Mouse (Mus musculus): ENCODE measurements around the gene Xrn1. TPM values are rescaled to one million over a fixed set of nuclear protein-coding genes. Genes with fewer than 3 reads are reported as not detected.

The Xrn1 gene
- polyA plus RNA-seq, 1 experiment from 2014 or later: 11.9 TPM

DNA sequence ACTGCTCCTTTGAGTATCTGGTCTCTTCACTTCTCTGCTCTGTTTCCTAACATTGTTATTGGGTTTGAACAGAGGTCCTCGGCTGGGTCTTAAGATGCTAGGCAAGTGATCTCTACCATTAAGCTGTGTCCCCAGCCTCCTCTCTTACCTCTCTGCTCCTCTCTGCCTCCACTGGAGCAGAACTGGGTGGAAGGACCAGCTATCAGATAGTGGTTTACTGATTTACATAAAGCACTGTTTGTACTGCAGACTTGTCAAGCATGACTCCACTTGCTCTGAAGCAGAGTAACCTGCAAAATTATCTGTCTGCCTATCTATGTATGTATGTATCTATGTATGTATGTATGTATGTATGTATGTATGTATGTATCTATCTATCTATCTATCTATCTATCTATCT is 138.7 kb downstream of the Xrn1 start:
- H3K27me3 ChIP-seq (replicated peaks; ENCODE audit: control insufficient read depth, insufficient read depth, low read length): no peaks in the 10 kb centered on the region
- ATAC-seq (replicated peaks; ENCODE audit: low FRiP score) (no peak), DNase-seq (ENCODE audit: low spot score) (no peak)
- H3K9ac ChIP-seq (ENCODE audit: low read depth, low read length): no peak overlapping the region
- H3K9me3 ChIP-seq (ENCODE audit: control insufficient read depth, low read length): peaks cover 14% of the 10 kb centered on the region; the same call in 1 of the 2 replicates
- H3K4me3 ChIP-seq (ENCODE audit: low read depth, low read length): no peak overlapping the region
- H3K36me3 ChIP-seq (ENCODE audit: control insufficient read depth, insufficient read depth, low read length): no peaks in the 10 kb centered on the region
- 88% methylated on average over 1 of the region's 1 CpGs for WGBS
- no peak overlapping the region for H3K4me2 ChIP-seq
- H3K27ac ChIP-seq (ENCODE audit: low read depth, low read length): no peak overlapping the region
- H3K4me1 ChIP-seq (replicated peaks; ENCODE audit: control insufficient read depth, insufficient read depth, low read length): no peaks in the 10 kb centered on the region

GRCm38 (mm10) chr9:96094341-96094740 is 139.8 kb downstream of the Xrn1 start:
- Histone ChIP-seq H3K9me3 (ENCODE audit: control insufficient read depth, low read length) (peaks cover 20% of the 10 kb centered on the region), H3K4me3 (ENCODE audit: low read depth, low read length) (no peak overlapping the region), H3K27ac (ENCODE audit: low read depth, low read length) (no peak overlapping the region), H3K4me1 (replicated peaks; ENCODE audit: control insufficient read depth, insufficient read depth, low read length) (no peaks in the 10 kb centered on the region), H3K4me2 (no peak overlapping the region), H3K27me3 (replicated peaks; ENCODE audit: control insufficient read depth, insufficient read depth, low read length) (no peaks in the 10 kb centered on the region), H3K9ac (ENCODE audit: low read depth, low read length) (no peak overlapping the region), H3K36me3 (ENCODE audit: control insufficient read depth, insufficient read depth, low read length) (no peaks in the 10 kb centered on the region)
- 59% methylated on average over 1 of the region's 1 CpGs for WGBS
- ATAC-seq (replicated peaks; ENCODE audit: low FRiP score) (no peak), DNase-seq (ENCODE audit: low spot score) (no peak)

- H3K9ac ChIP-seq (ENCODE audit: low read depth, low read length): no peak overlapping the region
- H3K4me1 ChIP-seq (replicated peaks; ENCODE audit: control insufficient read depth, insufficient read depth, low read length): no peaks in the 10 kb centered on the region
- H3K9me3 ChIP-seq (ENCODE audit: control insufficient read depth, low read length): peaks cover 28% of the 10 kb centered on the region
- H3K4me2 ChIP-seq: no peak overlapping the region
- 59% methylated on average over 1 of the region's 1 CpGs for WGBS
- H3K27ac ChIP-seq (ENCODE audit: low read depth, low read length): no peak overlapping the region
- DNase-seq (ENCODE audit: low spot score) (no peak), ATAC-seq (replicated peaks; ENCODE audit: low FRiP score) (no peak)
- H3K27me3 ChIP-seq (replicated peaks; ENCODE audit: control insufficient read depth, insufficient read depth, low read length): no peaks in the 10 kb centered on the region
- H3K36me3 ChIP-seq (ENCODE audit: control insufficient read depth, insufficient read depth, low read length): no peaks in the 10 kb centered on the region
- H3K4me3 ChIP-seq (ENCODE audit: low read depth, low read length): no peak overlapping the region
These were observed 140.6 kb downstream of the Xrn1 start for GRCm38 (mm10) chr9:96095192-96095591.

- Histone ChIP-seq H3K36me3 (ENCODE audit: control insufficient read depth, insufficient read depth, low read length) (no peaks in the 10 kb centered on the region), H3K27me3 (replicated peaks; ENCODE audit: control insufficient read depth, insufficient read depth, low read length) (no peaks in the 10 kb centered on the region), H3K4me3 (ENCODE audit: low read depth, low read length) (no peak overlapping the region), H3K9ac (ENCODE audit: low read depth, low read length) (no peak overlapping the region), H3K27ac (ENCODE audit: low read depth, low read length) (no peak overlapping the region), H3K4me2 (no peak overlapping the region), H3K4me1 (replicated peaks; ENCODE audit: control insufficient read depth, insufficient read depth, low read length) (no peaks in the 10 kb centered on the region), H3K9me3 (ENCODE audit: control insufficient read depth, low read length) (peaks cover 15% of the 10 kb centered on the region)
- 81% methylated on average over 8 of the region's 8 CpGs for WGBS
- DNase-seq (ENCODE audit: low spot score) (no peak), ATAC-seq (replicated peaks; ENCODE audit: low FRiP score) (no peak)
These were observed 148.3 kb downstream of the Xrn1 start for GRCm38 (mm10) chr9:96102846-96103245.

Other genes with a start within 250 kb of the Xrn1 start
- 1.0 and 1.3 TPM in 2 replicates for gene Trpc1, start 204.4 kb upstream of the Xrn1 start, polyA plus RNA-seq (2014; fragmentation: Nextera tagmentation; extraction: Ambion mirVana)
- gene Pls1, start 109.4 kb upstream of the Xrn1 start, polyA plus RNA-seq (2014; fragmentation: Nextera tagmentation; extraction: Ambion mirVana): 12.4 and 12.8 TPM in 2 replicates
- 18.3 and 19.9 TPM in 2 replicates for gene Atr, start 97.2 kb upstream of the Xrn1 start, polyA plus RNA-seq (2014; fragmentation: Nextera tagmentation; extraction: Ambion mirVana)
- 2.9 and 3.1 TPM in 2 replicates for gene Gk5, start 164.6 kb downstream of the Xrn1 start, polyA plus RNA-seq (2014; fragmentation: Nextera tagmentation; extraction: Ambion mirVana)
- gene Tfdp2, start 241.5 kb downstream of the Xrn1 start, polyA plus RNA-seq (2014; fragmentation: Nextera tagmentation; extraction: Ambion mirVana): 54.3 and 62.8 TPM in 2 replicates

Measured in liver, embryonic 11.5 days (tissue).